Mouse (Mus musculus) urinary bladder, postnatal 4 days (tissue): ENCODE measurements around the gene Slc2a13.

Experiments used
- DNase-seq, 2 experiments: peaks; one replicate each; pipeline ENCODE4 v3.0.0; 2021 to 2022; ENCODE audit warnings: low spot score in 2 of 2

The Slc2a13 gene

DNA sequence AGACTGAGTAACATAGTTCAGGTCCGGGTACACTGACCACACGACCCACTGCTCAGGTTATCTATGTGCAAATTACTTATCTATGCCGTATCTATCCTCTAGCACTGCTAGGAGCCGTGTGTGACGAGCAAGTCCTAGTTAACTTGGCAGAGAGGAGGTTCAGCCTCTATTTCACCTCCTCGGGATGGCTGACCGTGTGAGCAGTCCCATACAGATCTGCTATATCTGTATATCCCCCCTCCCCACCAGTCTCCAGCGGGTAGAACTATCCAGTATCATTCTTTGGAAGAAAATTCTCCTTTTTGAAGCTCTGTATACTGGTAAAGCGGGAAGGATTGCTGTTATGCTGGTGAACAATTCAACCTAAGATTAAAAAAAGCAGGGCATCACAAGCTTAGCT is 70.8 kb downstream of the Slc2a13 start:
- no peak for DNase-seq

DNA sequence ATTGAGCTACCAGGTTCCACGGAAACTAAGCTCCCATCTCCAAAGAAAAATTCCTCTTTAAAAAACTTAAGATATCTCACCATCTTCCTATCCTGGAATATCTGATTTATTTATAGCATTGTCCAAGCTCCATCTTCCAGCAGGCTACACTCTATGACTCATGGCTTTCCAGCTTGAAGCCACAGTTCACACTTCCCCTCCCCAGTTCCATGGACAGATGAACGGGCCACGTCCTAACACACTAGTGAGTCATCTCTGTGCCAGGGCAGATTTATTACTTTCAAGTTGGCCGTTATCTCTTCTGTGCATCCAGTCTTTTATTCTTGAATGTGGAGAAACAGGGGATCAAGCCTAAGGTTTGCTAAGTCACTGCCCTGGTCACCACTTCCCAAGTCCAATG is 78.0 kb downstream of the Slc2a13 start:
- DNase-seq: no peak

DNA sequence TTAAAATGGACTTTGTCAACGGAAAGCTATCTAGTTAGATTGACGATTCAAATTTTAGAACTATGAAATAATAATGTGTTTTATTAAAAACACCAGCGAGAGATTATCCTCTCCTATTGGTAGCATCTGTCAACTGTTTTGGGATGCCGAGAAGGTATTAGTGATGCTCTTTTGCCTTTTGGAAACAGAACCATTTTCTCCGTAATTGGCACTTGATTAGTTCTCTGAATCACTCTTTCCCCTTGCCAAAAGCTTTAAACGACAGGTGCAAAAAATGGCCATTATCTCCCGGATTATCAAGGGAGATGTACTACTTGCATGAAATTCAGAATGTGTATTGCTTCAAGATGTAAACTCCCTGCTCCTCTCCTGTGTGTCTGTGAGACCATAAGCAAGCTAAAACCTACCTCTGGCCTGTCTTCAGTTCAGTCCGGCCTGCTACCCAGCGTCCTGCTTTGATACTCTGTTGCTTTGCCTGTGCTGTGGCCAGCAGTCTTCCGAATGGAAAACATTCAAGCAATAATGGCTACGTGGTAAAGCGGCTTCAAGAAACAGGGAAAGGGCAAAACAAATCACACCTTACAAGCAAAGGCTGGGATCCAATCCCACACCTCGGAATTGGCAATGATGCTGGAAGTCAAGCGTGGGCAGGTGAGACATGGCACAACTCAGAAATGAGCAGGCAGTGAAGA is 93.0 kb downstream of the Slc2a13 start:
- DNase-seq: no peak

DNA sequence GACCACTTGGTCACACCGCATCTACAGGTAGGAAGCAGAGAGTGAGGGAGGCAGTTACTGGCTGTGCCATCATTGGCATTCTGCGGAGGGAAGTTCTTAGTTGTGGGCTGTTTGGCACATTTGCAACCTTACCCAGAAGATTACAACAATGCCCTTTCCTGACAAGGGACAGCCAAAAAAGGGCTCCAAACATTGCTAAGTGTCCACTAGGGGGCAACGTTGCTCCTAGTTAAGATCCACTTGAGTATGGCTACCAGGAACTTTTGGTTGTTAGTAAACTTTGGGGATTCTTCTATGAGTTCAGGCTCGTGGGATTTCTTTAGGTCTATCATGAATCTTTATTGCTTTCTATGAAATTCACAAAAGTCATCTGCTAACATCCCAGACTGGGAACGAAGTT is 95.3 kb downstream of the Slc2a13 start:
- DNase-seq: no peak

DNA sequence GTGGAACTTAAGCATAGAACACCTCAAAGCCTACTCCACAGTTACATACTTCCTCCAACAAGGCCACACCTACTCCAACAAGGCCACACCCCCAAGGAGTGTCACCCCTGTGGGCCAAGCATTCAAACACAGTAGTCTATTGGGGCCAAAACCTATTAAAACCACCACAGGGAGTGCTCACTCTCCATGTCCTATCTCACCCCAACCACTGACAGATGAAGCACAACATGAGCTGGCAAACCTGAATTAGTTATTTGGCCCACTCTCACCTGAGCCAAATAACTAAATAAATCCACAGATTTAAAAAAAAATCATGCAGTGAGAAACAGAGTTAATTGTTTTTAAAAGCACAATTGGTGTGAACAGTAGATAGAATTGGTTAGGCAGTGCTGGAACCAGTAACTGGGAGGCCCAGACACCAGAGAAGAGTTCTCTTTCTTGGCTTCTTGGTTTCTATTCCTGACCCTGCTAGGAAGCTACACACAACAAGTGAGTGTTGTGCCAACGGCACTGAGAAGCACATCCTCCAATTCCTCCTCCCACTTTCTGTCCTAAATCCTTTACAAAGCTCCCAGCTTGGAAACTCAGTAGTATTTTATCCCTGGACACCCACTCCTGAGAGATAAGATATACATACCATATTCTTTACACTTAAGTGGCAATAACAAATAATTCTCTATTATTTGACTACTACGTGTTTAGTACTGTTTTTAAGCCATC is 99.2 kb downstream of the Slc2a13 start:
- no peak for DNase-seq

DNA sequence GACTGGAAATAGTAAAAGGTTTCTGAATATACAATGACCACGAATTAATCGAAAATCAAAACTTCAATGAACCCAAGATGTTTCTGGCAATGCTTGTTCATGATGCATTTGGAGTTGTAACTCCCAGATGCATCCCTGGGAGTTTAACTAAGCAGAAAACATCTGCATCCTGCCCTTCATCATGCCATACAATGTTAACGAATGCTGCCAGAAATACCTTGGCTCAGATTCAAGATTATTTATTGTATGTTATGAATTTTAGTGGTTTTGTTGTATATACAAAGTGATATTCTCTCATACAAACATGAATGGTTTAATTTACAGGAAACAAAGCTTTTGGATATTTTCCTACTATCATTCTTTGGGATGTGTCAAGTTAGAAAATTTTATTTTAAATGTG is 107.7 kb downstream of the Slc2a13 start:
- DNase-seq: no peak

DNA sequence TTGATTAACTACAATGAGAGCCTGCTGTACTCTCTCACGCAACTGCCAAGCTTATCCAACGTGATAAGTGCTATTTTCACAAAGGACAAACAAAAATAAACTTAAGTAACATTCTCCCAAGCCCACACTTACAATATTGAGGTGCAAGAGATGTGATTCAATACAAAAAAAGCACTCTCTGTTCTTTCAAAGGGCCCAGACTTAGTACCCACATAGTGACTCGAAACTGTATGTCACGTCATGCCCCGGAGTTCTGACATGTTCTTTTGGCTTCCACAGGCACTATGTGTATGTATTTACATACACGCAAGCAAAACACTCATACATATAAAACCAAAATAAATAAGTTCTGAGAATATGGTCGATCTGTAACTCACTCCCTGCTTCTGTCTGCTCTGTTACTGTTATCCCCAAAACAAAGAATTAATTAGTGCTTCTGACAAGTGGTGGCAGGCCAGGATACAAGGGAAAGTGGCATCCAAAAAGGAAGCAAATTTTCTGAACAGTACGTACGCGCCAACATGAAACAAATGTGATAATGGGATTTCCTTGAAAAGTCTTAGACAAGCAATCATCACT is 109.1 kb downstream of the Slc2a13 start:
- DNase-seq: no peak

DNA sequence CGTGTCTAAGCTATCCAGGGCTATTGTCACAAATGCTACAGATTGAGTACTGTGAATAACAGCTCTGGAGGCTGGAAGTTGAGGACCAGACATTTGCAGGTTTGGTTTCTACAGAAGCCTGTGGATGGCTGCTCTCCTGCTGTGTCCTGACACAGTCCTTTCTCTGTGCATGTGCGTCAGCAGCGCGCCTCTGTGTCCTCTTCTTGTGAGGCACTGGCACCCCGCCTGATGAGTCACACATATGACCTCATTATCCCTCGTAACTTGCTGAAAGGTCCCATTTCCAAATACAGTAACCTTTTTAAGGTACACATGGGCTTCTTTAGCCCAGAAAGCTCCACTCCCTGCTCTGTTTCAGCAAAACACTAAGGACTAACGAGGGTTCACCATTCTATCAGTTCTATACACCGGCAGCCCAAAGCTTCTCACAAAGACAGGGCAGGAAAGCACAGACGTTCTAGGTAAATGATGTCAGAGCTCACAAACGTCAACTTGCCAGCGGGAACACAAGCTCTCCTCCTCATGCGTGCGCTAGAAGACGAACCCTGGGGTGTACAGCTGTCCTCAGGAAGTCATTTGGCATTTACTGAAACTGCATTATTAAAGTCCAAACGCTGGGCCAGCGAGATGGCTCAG is 109.9 kb downstream of the Slc2a13 start:
- DNase-seq: no peak

DNA sequence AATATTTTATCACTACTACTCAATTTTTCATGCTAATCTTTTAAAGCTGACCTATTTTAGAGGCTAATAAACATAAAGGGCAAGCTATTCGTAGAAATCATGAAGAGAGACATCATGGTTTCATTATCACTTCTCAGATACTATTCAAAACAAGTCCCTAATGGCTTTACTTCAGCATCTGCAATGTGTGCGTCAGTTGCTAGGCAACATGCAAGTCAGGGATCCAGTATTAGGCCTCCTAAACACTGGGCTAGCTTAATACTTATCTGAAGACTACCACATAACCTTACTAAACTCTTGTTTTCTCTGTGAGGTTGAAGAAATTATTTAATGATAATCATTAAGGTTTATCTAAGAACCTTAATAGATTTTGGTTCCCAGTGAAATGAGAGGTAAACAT is 111.1 kb downstream of the Slc2a13 start:
- no peak for DNase-seq

DNA sequence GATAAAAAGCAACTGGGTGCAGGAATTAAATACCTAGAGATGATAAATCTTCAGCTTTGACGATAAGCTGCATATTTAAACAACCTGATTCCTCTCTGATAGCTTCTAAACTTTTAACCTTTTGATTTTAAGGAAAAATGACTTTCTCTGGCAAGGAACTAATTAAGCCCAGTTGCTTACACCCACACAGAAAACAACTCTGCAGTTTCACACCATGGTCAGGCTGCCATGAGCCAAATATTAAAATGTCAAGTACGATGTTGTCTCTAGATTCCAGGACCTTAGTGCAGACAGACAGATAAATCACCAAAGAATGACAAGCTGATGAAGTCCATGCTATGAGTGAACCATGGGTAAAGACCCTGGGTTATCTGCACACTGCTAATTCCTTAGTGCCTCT is 115.9 kb downstream of the Slc2a13 start:
- no peak for DNase-seq

DNA sequence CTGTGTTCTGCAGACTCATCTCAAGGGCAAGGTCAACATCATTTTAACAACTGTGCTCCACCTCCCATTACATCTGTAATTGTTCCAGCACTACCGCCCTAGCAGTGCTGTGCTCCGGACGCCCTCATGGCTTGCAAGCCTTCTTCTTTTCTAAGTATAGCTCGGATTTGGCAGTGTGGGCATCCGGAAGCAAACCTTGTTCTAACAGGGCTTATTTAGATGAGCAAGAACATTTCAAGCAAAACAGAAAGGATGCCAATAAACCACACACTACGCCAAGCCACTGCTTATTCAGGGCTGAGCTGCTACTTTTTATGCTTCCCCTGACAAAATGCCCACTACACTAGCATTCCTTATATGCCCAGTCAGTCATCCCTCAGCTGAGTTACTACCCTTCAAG is 127.7 kb downstream of the Slc2a13 start:
- DNase-seq: no peak

DNA sequence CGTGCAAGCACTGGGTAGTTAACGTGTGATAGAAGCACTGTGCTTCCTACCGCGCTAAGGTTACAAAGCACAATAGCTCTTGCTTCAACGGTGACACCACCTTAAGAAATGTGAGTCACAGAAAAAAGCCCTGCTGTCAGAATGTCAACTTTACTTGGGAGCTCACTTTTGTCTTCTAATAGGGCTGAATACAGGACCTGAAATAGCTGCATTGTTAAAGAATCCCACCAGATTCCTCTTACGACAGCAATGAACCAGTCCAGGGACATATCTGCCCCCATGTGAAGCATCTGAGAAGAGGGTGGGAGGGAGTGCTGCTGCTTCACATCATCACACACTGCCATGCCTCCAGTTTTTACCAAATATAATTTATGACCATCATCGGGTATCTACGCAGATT is 129.6 kb downstream of the Slc2a13 start:
- no peak for DNase-seq

DNA sequence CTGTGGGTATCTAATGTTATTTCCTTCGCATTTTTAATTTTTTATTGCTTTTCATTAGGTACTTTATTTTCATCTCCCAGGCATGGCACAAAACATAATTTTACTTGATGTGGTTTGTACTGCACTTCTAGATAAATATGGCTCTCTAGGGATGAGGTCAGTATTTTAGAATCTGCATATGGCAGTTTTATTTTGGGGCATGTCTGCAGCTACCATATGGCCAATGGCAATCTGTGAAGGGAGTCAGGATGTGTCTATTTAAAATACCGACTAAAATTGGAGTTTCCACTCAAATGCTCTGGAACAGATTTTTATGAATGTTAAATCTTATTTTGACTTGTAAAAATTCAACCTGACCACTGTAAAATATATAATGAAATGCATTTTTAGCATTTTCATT is 133.2 kb downstream of the Slc2a13 start:
- DNase-seq: no peak

DNA sequence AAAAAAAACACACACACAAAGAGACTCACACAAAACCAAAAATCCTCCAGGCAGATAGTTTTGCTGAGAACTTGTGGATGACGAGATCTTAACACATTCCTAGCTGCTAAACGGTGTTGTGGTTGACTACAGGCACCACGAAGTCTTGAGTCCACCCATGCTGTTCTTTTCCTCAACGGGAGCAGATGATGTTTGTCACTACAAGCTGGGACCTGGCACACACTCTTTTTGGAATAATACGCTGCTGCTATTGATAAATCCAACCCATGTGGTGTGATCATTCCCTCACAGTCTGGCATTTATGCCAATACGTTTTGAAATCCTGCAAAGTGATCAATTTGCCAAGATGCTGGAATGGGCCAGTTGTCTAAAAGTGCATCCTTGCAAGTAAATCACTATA is 147.6 kb downstream of the Slc2a13 start:
- no peak for DNase-seq

DNA sequence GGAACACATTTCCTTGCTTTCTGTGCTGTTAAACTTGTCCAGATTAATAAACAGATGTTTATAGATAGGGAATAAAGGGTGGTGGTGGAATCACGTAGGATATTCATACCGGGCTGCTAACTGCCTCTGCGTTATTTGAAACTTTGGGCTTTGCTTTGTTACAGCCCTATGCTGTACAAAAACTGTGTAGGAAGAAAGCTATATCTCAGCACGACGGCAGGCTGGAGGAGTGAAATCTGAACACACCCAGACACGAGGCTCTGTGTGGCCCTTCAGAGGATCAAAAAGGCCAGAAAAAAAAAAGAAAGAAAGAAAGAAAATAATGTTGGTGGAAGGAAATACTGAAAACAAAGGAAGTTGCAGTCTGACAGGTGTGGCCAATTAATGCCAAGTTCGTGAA is 166.1 kb downstream of the Slc2a13 start:
- DNase-seq: no peak

DNA sequence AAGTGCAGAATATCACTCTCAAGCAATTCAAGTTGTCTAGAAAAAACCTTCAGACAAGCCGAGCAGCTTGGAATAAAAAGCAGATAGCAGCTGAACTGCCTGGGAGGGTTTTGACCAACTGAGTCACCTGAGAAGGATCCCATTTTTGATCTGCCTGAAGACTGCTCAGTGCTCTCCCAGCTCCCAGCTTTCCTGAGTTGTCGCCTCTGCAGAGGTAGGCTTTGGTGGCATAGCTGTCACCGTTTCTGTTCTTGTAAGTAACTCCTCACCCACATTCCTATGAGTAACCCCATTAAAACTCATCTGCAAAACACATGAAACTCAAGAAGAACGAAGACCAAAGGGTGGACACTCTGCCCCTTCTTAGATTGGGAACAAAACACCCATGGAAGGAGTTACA is 177.9 kb downstream of the Slc2a13 start:
- DNase-seq: no peak

DNA sequence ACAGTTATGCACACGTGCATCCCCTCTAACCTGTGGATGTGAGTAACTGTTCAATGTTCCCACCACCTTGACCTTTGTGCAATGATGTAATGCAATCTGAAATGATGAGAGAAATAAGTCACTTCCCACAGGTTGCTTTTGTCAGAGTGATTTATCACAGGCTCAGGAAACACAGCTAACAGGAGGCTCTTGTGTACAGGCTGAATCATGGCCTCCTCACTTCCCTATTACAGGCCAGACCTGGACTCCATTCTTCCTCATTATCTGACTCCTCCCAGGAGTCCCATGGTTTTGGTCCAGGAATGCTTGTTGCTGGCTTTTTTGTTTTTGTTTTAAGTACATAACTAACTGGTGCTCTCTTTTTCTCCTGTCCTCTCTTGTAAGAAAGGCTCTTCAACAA is 189.4 kb downstream of the Slc2a13 start:
- no peak for DNase-seq

DNA sequence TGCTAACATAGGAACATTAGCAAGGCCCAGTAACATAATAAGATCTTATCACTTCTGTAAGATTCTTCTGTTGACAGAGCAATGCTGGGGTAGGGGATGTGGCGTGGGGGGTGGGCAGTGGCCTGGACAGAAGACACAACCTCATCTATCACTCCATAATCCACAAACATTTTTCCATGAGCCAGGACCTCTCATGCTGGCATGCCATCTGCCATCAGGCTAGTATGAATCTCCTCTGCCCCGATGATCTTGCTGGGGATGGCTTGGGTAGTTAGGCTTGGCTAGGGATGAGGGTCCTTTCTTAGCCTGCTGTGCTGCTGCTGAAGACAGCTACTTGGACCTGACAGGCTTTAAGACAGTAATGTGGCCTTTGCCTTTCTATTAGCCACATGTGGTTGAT is 190.5 kb downstream of the Slc2a13 start:
- no peak for DNase-seq

DNA sequence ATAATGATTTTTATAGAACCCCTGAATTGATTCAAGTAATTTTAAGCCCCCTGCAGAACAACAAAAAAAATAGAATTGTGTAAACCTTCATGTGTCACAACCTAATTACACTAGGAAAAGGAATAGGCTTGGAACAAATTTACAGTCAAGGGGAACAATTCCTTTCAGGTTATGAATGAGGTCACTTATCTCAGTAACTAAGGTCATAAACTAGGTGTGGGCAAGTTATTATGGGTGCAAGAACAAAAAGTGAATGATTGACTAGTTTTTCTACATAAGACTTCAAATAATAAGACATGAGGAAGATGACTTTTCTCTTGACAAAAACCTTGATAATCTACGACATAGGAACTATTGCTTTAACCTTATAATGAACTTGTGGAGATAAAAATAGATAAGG is 191.2 kb downstream of the Slc2a13 start:
- DNase-seq: no peak

DNA sequence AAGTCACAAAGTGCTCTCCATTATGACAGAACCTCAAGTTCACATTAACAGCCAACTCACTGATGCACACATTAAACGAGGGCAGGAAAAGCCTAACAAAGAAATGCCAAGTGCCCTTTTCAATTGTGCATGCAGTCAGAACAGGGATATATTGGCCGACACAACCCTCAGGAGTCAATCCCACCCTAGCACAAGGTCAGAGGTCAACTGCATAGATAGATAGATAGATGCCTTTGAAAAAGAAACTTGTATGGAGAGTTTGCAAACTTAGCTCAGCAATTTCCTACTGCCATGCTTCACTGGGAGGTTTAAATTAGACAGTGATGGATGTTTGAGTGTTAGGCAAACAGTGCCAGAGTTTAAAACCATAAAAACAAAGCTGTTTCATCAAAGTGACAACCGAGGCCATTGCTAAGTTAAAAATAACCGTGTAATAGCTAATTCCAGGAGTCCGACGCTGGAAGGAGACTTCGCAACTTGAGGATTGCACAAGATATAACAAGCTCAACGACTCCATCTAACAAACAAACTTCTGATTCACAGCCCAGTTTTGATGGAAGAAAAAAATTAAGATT is 194.2 kb downstream of the Slc2a13 start:
- DNase-seq: no peak

DNA sequence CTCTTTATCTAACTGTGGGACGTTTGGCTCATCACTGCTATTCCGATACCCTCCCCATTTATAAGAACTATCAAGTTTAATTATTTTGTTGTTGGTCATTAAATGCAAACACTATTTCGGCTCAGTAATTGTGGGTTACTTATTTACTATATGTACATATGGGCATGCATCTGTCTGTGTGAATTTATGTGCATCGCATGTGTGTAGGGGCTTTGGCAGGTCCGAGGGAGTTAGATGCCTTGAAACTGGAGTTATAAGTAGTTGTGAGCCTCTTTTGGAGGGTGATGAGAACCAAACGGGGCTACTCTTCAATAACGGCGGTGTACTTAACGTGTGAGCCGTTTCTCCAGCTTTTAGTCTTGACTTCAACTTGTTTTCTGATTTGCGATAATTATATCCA is 195.5 kb downstream of the Slc2a13 start:
- DNase-seq: no peak

DNA sequence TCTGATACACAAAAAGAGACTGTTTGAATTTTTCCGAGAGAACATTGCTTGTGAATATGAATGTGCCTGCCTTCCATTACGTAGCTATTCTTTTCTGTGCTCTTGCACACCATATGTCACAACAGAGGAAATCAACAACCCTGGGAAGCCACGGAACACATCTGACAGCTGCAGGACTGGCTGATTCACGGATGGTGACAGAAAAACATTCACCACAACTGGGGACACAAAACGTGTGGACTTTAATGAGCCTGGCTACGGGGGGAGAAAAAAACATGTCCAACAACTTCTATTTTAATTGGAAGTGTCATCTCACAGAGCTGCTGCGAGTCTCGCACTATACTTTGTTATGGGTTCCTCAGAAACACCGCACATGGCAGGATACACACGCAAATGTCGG is 196.0 kb downstream of the Slc2a13 start:
- no peak for DNase-seq

DNA sequence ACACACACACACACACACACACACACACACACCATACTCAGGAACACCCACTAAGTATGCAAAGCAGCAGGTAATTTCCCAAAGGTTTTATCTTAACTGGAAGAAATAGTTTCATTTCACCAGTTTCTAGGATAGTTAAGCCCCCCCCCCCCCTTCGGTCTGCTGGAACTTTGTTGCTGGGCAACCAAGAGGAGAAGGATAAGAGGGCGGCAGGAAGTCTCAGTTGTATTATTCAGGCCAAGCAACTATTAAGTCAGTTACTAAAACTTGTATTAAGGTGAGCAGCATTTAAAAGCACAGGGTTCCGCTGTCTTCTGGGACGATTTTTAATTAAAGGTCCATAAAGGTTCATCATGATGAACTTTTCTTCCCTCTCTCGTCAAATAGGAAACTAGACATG is 198.6 kb downstream of the Slc2a13 start:
- no peak for DNase-seq
